Mouse (Mus musculus) left cerebral cortex, adult 11 months (tissue): Measurements from ENCODE around the gene Tes.
A peak's percentile ranks its signal among the peaks of the same experiment; 100 is the strongest.

Experiments used
- DNase-seq: peaks from one replicate; pipeline ENCODE4 v3.0.0; 2022; ENCODE audit warnings: low spot score

The Tes gene

GRCm38 (mm10) chr6:17079304-17079703 lies 14.4 kb downstream of the Tes start:
- DNase-seq, result no peak

DNA sequence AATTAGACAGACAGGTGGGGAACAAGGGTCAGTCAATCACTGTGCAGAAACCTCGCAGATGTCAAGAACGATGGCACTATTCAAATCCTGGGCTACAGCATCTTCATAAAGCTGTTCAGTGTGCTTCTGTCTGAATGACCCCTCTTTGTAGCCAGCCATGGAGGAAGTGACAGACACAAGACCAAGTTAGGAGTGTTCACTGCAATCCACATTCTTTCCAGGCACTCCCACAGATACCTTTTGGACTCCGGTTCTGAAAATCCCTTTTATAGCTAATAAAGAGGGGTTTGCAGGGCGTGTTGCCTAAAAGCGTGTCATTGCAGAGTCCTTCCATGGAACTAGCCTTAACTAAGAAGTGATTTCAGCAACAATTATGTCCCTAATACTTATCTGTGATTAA lies 14.9 kb downstream of the Tes start:
- no peak for DNase-seq

DNA sequence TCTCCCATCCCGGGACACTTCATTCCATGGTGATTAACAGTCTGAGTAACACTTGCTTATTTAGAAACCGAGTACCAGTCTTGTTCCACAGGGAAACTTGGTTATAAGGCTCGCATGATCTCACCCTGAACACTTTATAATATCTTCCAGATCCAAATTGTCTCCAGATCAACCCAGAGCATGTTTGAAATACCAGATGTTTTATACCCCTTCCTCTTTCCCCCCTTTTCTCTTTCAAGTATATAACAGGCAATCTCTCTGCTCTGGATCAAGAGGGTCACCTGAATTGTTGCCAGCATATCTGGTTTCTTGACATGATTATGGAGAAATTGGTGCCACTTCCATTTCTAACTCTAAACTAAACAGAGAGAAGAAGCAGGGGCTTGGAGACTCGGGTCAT lies 17.3 kb downstream of the Tes start:
- no peak for DNase-seq

GRCm38 (mm10) chr6:17082800-17083199 lies 17.9 kb downstream of the Tes start:
- DNase-seq, result no peak

DNA sequence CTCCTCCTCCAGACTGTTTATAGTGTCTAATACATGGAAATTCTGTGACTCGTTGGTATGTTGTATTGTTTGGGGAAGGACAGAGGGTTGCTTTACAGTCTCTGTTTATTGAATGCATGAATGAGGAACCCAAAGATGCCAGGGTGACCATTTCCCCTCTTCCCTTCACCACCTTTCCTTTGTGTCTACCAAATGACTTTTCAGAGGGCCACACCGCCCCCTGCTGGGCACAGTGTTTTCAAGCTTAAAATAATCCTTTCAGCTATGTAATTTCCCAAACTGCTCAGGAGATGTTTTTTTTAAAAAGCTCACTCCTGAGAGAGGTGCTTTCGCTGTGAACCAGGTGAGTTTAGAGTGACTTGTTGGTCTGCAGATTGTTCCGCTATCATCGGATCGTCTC lies 22.5 kb downstream of the Tes start:
- peak; percentile 28 for DNase-seq

- DNase-seq, result no peak
Measured at GRCm38 (mm10) chr6:17097301-17097700, 32.4 kb downstream of the Tes start.

DNA sequence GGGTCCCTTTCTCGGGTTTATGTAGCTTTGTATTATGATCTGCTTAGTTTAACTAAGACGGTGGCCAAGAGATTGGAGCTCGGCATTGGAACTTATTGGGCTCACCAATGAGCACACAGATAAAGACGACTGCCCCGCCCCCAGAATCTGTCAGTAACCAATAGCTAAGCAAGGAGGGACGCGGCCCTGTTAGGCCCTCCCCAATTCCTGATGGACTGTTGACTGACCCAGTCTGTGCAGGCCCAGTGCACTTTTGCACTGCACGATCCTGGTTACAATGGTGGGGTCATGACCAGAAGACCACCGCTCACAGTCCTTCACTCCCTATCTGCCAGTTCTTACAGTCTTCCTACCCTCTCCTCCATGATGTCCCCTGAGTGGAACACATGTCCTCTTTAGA lies 33.6 kb downstream of the Tes start:
- no peak for DNase-seq

- no peak for DNase-seq
Measured at GRCm38 (mm10) chr6:17099477-17100130, 34.7 kb downstream of the Tes start.

- DNase-seq, result peak; percentile 51
Measured at GRCm38 (mm10) chr6:17105714-17106113, 40.8 kb downstream of the Tes start.

- DNase-seq, result no peak
Measured at GRCm38 (mm10) chr6:17106493-17106892, 41.5 kb downstream of the Tes start.

DNA sequence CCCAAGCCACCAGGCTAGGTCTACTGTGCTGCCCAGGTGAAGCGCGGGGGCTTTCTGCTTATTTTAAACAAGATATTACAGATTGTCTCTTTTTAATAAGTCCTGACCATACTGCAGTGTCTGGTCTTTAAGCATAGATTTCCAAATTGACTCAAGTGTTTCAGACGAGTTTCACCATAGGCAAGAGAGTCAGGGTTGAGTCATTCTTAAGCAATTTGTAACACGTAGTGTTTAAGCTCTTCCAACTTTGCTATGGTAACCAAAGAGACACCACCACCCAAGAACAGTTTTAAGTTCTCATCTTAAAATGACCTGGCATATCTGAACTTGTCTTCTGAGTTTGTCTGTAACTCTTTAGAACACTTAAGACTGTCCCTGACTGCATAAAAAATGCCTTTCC lies 44.3 kb downstream of the Tes start:
- no peak for DNase-seq

DNA sequence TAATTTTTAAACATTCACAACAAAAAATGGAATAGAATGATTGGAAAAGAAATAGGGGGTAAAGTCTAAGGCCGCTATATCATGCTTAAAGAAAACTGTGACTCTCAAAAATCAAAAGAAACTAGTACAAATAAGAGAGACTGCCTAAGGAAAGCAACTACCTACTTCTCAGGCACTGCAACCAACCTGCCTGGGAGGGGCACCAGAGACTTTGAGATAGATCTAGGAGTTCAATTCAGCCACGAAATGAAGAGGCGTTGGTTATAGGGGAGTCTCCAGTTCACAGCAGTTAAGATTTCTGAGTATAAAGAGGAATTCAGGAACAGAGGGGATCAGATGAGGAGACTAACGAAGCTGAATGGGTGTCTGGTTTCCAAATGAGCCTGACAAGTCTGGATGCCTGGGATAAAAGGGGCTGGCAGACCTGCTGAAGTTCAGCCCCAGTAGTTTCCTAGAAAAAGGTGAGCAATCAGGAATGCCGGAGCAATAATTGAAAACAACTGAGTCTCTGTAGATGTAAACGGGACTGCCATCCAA lies 45.7 kb downstream of the Tes start:
- no peak for DNase-seq

- no peak for DNase-seq
Measured at GRCm38 (mm10) chr6:17112081-17112480, 47.1 kb downstream of the Tes start.

DNA sequence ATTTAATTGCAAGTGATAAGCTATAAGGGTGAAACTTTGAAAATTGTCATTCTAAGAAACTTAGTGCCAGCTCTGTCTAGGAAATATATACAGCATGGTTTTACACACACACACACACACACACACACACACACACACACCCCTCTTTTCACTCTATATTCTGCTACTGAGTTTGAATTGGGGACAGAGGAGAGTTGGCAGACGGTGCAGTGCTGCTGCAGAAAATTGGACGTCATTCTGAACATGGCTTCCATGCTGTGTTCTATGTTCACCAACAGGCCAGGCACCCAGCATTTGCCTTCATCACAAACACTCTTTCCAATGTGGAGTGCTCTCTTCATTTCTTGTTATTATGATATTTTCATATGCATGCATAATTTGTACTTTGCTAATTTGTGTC lies 48.0 kb downstream of the Tes start:
- DNase-seq, result no peak

- DNase-seq, result no peak
Measured at GRCm38 (mm10) chr6:17114588-17114987, 49.6 kb downstream of the Tes start.

- DNase-seq, result no peak
Measured at GRCm38 (mm10) chr6:17115046-17115790, 50.3 kb downstream of the Tes start.

DNA sequence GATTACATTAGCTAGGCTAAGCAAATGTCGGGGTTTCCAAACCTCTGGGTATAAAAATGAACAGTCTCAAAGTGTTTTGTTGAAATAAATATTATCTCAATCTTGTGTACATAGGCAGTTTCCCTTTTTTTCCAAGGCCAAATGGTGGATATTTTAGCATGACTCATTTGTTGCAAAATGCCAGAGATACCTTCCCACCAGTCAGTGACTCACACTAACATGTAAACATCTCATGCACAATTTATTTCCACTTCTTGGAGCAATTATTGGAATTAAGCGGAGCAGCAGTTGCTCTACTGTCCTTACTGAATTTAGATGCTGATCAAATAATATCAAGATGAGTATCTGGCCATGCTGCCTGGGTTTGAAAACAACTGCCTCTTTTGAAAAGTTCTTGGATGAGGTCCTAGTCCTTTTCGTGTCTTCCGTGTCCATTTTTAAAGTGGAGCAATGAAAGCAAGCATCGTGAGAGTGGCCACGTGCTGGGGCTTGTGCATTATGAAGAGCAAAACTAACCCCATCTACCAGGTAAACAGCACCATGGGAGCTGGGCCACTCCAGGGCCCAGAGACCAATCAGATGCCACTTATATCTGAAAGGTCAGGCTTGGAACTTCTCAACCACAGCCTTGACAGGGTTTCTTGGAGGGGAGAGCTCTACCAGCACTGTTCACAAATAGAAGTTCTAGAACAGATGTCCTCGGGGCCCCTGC lies 54.7 kb downstream of the Tes start:
- no peak for DNase-seq

DNA sequence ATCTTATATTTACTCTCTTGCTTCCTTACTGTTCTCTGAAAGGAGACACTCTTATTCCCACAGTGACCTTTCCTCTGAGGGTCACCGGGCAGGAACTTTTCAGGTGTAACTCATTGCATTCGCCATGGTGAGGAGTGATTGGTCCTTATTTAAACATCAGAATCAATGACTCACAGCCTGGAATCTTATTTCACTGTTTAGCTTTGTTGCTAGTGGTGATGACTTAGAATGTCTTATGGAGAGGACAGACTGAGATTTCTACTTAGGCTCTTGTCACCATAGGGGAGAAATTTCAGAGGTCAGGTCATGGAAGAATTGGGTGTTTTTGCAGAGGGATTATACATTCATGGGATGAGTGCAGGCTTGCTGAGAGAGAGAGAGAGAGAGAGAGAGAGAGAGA lies 75.1 kb downstream of the Tes start:
- no peak for DNase-seq

DNA sequence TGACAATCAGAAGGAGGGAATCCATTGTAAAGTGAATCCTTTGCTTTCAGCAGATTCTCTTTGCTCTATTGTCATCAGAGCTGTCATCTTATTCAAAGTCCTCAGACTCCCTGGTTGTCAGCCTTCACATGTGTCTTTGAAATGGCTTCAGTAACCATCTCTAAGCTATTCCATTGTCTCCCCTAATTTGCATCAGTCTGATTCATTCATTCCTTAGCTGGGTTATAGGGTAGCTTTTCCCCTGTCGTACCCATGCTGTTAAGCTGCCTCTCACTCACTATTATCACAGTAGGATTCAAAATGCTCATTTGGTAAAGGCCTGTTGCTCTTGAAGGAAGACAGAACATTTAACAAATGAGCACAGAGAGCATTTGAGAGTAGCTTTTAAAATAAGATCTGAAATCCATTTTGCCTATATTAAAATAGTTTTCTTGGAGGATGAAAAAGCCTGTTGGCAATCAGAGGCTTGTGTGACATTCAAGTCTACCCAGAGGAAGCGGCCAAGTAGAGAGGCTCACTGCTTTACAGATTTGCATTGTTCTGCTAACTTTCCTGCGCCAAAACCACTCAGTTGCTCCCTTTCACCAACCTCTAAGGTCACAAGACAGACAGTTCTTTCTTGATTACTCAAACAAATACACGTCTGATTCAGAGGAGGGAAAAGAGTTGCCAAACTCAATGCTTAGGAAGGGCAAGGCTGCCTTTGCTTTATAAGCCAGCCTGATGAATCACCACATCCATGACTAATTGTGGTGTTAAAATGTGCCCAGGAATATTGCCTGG lies 77.8 kb downstream of the Tes start:
- no peak for DNase-seq

DNA sequence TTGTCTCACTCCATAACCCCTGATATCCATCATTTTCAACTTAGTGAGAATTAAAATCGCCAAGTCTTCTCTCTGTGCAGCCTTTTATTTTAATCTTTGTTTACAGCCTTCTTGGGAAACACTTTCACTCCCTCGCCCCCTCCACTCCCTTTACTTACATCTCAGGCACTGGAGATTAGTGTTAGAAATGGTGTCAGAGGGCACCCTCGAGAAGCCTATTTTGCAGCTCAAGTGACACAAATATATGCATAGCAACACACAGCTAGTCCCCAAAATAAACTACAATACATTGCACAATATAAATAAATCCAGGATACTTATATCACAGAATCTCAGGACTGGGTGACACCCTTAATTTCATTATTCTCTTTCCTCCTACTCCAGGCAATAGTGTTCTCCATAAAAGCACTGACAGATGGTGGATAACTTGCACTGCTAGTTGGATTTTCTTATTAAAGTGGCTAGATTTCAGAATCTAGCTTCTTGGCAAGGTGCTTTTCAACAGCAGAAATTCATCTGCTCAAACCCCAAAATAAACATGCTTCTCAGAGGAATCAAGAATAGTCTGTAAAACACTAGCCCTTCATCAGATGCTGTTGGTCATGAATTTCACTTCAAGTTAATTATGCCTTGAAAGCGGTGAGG lies 86.2 kb downstream of the Tes start:
- no peak for DNase-seq

DNA sequence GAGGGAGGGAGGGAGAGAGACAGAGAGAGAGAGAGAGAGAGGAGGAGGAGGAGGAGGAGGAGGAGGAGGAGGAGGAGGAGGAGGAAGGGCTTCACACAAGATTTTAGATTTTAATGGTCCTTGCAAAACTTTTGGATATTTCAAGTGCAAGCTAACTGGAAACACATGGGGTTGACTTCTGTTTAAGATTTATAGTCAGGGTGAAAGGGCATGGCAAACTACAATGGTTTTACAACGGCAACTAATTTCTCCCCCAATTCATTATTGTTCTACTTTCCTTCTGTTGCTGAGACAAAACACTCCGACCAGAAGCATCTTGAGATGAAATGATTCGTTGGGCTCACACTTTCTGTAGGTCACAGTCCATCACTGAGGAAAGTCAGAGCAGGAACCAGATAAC lies 87.6 kb downstream of the Tes start:
- no peak for DNase-seq
